Mouse (Mus musculus): Measurements from ENCODE around the gene Pcnx3. TPM values are rescaled to one million over a fixed set of nuclear protein-coding genes. Genes with fewer than 3 reads are reported as not detected.

Gene Pcnx3
- total and polyA plus RNA-seq, 3 experiments = 7.1 to 34.5 (median 28.6) TPM

DNA sequence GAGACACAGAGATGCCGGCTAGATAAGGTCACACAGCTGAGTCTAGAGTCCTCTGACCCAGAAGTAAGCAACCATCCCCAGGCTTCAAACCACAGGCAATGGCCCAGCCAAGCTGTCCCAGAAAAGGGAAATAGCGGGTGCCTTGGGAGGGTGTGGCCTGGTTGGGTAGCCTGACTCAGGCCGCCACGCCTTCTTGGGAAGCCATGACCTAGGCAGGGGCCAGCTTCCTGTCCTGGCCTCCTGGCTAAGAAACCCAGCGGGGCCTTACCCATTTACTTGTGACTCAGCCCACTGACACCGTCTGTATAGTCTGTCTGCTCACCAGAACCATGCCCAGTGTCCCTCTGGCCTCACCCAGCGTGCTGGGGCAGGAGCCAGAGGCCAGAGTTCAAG lies 35.8 kb upstream of the Pcnx3 start:
- Histone ChIP-seq H3K4me2 (ENCODE audit: insufficient read depth, low read depth, poor library complexity, severe bottlenecking) (peak overlapping the region; percentile 57), H3K36me3 (replicated peaks in 1 of 2; ENCODE audit: control insufficient read depth in 1 of 2, insufficient read depth in 1 of 2, low read length in 1 of 2) (peaks cover 33 to 49% of the 10 kb centered on the region in 2 experiments), H3K27ac (ENCODE audit: insufficient read depth, low read depth) (peak overlapping the region; percentile 95), H3K9me3 (replicated peaks; ENCODE audit: low read length) (no peaks in the 10 kb centered on the region), H3K4me3 (replicated peaks in 1 of 3; ENCODE audit: low read depth in 2 of 3, low read length in 2 of 3, poor library complexity in 1 of 3) (peak overlapping the region; percentile 75 to 85 (median 76)), H3K79me2 (replicated peaks; ENCODE audit: control insufficient read depth, extremely low read depth, insufficient read depth, poor library complexity, severe bottlenecking) (peaks cover 26% of the 10 kb centered on the region), H3K4me1 (ENCODE audit: control insufficient read depth in 1 of 2, insufficient read depth in 2 of 2) (peaks cover 14 to 43% of the 10 kb centered on the region in 2 experiments), H3K9ac (ENCODE audit: insufficient read depth, low read depth) (peak overlapping the region; percentile 88), H3K27me3 (replicated peaks) (no peaks in the 10 kb centered on the region)
- dilution Hi-C loops (cut with MboI; ENCODE audit: extremely low pct_ligation_motif_present, extremely low pct_unique_long_range_greater_than_20kb, low sequenced_read_pairs) = no loop called here
- in situ Hi-C loops (cut with MboI; ENCODE audit: low pct_ligation_motif_present, low pct_unique_long_range_greater_than_20kb, low sequenced_read_pairs) = no loop called here
- DNase-seq (ENCODE audit: extremely low read depth) = peak; percentile 85
- TF ChIP-seq NELFE (IDR thresholded peaks at IDR 0.05; ENCODE audit: low read depth, low read length) = 0 out of 2 replicates have a peak, but pooled peaks have one; percentile 62
- TF ChIP-seq MXI1 (IDR thresholded peaks at IDR 0.05; ENCODE audit: low read depth, low read length) = 0 out of 2 replicates have a peak, but pooled peaks have one; percentile 68
- TF ChIP-seq JUND (conservative IDR thresholded peaks at IDR 0.05; ENCODE audit: low read depth, low read length) = no peak
- no peak for TF ChIP-seq MAX (IDR thresholded peaks at IDR 0.05; ENCODE audit: low read length)
- peak; percentile 80 for TF ChIP-seq TBP (conservative IDR thresholded peaks at IDR 0.05; ENCODE audit: low read depth, low read length)
- no peak for TF ChIP-seq PAX5 (IDR thresholded peaks at IDR 0.05; ENCODE audit: low read length)
- TF ChIP-seq E2F4 (IDR thresholded peaks at IDR 0.05; ENCODE audit: insufficient replicate concordance, low read depth, low read length) = no peak
- TF ChIP-seq GABPA (IDR thresholded peaks at IDR 0.05; ENCODE audit: insufficient replicate concordance, low read depth, low read length) = no peak
- no peak for TF ChIP-seq ZMIZ1 (IDR thresholded peaks at IDR 0.05; ENCODE audit: low read depth, low read length)
- TF ChIP-seq HCFC1 (IDR thresholded peaks at IDR 0.05; ENCODE audit: low read depth, low read length) = peak; percentile 28; the same call in 1 of the 2 replicates
- peak; percentile 38; the same call in 1 of the 2 replicates for TF ChIP-seq ETS1 (conservative IDR thresholded peaks at IDR 0.05; ENCODE audit: low read depth, low read length)
- peak; percentile 77 for TF ChIP-seq ELF1 (IDR thresholded peaks at IDR 0.05; ENCODE audit: low read depth, low read length)
- no peak for TF ChIP-seq ZC3H11A (IDR thresholded peaks at IDR 0.05; ENCODE audit: low read depth, low read length)
- peak; percentile 61 for TF ChIP-seq SIN3A (IDR thresholded peaks at IDR 0.05; ENCODE audit: low read length)
- no peak for TF ChIP-seq SMC3 (IDR thresholded peaks at IDR 0.05; ENCODE audit: low read depth, low read length)
- TF ChIP-seq NRF1 (IDR thresholded peaks at IDR 0.05; ENCODE audit: low read depth, low read length) = no peak; the same call in 1 of the 2 replicates
- peak; percentile 76 for TF ChIP-seq POLR2A (IDR thresholded peaks at IDR 0.05; ENCODE audit: low read depth, low read length)
- no peak for TF ChIP-seq MAFK (IDR thresholded peaks at IDR 0.05; ENCODE audit: insufficient replicate concordance, low read length)
- TF ChIP-seq IRF4 (IDR thresholded peaks at IDR 0.05; ENCODE audit: low read depth, low read length) = peak; percentile 18; the same call in 1 of the 2 replicates
- peak; percentile 37; the same call in 1 of the 2 replicates for TF ChIP-seq TCF12 (IDR thresholded peaks at IDR 0.05; ENCODE audit: low read depth, low read length)
- peak; percentile 27; the same call in 1 of the 2 replicates for TF ChIP-seq MYC (IDR thresholded peaks at IDR 0.05; ENCODE audit: low read depth, low read length)
- TF ChIP-seq USF2 (conservative IDR thresholded peaks at IDR 0.05; ENCODE audit: low read depth, low read length) = no peak
- TF ChIP-seq ZKSCAN1 (IDR thresholded peaks at IDR 0.05; ENCODE audit: borderline replicate concordance, low read depth, low read length) = no peak
